Mouse (Mus musculus) lung, postnatal 0 days (tissue): ENCODE data around the gene Sco1.

ENCODE experiments used
- CTCF ChIP-seq: IDR thresholded peaks from 2 replicates; pipeline ENCODE4 v1.5.1; 2016; ENCODE audit warnings: antibody characterized with exemption, mild to moderate bottlenecking
- EP300 ChIP-seq: IDR thresholded peaks from 2 replicates; pipeline ENCODE4 v1.6.1; 2016; ENCODE audit warnings: antibody characterized with exemption, mild to moderate bottlenecking, control low read depth

DNA sequence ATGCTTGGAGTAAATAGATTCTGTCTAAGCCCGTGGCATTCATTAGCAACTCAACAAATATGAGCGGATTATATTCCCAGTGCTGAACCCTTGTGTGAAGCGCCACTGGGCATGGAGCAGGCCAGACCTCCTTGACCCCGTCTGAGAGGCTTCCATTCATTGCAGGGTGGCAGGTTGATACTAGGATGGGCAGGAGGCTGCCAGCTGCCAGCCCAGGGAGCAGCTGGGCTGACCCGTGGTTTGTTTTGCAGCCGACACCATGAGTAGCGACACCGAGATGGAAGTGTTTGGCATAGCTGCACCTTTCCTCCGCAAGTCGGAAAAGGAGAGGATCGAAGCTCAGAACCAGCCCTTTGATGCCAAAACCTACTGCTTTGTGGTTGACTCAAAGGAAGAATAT, 27.3 kb downstream of the Sco1 start:
- no peak for TF ChIP-seq EP300
- TF ChIP-seq CTCF: no peak
